Mouse (Mus musculus): ENCODE measurements around the gene Strn. TPM values are rescaled to one million over a fixed set of nuclear protein-coding genes. Genes with fewer than 3 reads are reported as not detected.

Strn gene
- total and polyA plus RNA-seq, 2 experiments = 2.7 to 8.8 TPM

DNA sequence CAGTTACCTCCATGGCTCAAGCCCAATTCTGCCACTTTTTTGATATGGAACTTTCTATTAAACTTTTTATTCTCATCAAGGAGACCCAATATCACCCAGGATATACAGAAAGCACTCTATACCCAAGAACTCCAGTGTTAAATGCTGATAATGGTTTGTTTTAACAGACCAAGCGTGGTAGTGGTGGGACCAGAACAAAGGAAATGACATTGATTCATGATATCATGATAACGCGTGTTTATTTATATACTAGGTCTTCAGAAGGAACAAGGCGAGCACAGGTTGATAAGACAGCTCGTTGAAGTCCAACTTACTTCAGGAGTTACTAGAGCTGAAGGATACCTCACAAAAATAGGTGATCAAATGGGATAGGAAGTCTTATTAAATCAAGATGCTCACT lies 52.0 kb downstream of the Strn start:
- H3K36me3 ChIP-seq (ENCODE audit: control insufficient read depth, insufficient read depth, low read length) = peaks cover 8% of the 10 kb centered on the region; the same call in 1 of the 2 replicates
- WGBS = 72% methylated on average over 5 of the region's 5 CpGs
- TF ChIP-seq CTCF (IDR thresholded peaks at IDR 0.05; ENCODE audit: low read depth, low read length) (no peak), POLR2A (IDR thresholded peaks at IDR 0.05; ENCODE audit: extremely low read depth, insufficient read depth, low read length) (no peak)

DNA sequence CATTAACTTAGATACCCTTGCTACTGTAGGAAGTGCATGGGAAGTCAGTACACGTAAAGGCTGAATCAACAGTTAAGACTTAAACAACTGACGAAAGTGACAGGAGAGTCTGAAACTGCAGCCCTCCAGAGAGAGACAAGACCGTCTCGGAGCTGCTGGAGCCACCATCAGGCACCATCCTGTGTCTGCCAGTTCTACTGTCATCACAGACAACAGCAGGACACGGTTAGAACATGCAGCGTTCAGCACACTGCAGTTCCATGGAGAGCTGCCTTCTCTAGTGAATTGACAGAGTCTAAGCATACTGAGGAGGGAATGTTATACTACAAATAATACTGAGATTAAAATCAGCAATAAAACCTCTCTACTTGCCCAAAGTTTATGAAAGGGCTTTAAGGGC lies 54.6 kb downstream of the Strn start:
- Histone ChIP-seq H3K9ac (ENCODE audit: low read depth, low read length) (no peak overlapping the region), H3K4me1 (ENCODE audit: control insufficient read depth, insufficient read depth, low read length) (no peaks in the 10 kb centered on the region), H3K4me3 (ENCODE audit: insufficient read depth, low read depth, low read length) (no peak overlapping the region), H3K27me3 (ENCODE audit: control insufficient read depth, insufficient read depth, low read length) (0 out of 2 replicates have a peak, but pooled peaks cover 2% of the 10 kb centered on the region), H3K36me3 (ENCODE audit: control insufficient read depth, insufficient read depth, low read length) (peaks cover 14% of the 10 kb centered on the region), H3K79me2 (ENCODE audit: control insufficient read depth, insufficient read depth, low read length) (no peaks in the 10 kb centered on the region), H3K27ac (replicated peaks; ENCODE audit: insufficient read depth, low read depth, low read length) (no peak overlapping the region)
- 79% methylated on average over 6 of the region's 6 CpGs for WGBS
- TF ChIP-seq CTCF (IDR thresholded peaks at IDR 0.05; ENCODE audit: low read depth, low read length) (no peak), POLR2A (IDR thresholded peaks at IDR 0.05; ENCODE audit: extremely low read depth, insufficient read depth, low read length) (no peak)
- DNase-seq (ENCODE audit: extremely low read depth, low read depth, low spot score) = no peak

More for the DNA sequence above, 52.0 kb downstream of the Strn start:
- Histone ChIP-seq H3K27ac (replicated peaks; ENCODE audit: insufficient read depth, low read depth, low read length) (no peak overlapping the region), H3K4me3 (ENCODE audit: insufficient read depth, low read depth, low read length) (no peak overlapping the region), H3K27me3 (ENCODE audit: control insufficient read depth, insufficient read depth, low read length) (0 out of 2 replicates have a peak, but pooled peaks cover 2% of the 10 kb centered on the region), H3K4me1 (ENCODE audit: control insufficient read depth, insufficient read depth, low read length) (no peaks in the 10 kb centered on the region), H3K79me2 (ENCODE audit: control insufficient read depth, insufficient read depth, low read length) (no peaks in the 10 kb centered on the region), H3K9ac (ENCODE audit: low read depth, low read length) (no peak overlapping the region)
- DNase-seq (ENCODE audit: extremely low read depth, low read depth, low spot score) = no peak

DNA sequence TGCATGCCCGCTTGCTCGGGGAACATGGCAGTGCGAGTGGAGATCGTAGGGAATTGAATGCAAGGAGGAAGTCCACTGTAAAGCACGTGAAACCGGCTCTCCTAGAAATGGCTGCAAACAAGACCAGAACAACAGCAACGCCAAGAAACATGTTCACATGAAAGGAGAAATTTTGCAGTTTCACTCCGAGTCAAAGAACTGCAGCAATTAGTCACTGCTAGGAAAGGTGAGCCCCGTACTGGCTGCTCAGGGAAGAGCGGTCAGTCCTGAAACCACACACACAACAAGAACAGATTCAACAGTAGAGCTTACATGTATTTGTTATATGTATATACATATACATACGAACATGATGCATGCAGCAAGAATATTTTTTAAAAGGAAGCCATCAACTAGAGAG lies 57.5 kb downstream of the Strn start:
- Histone ChIP-seq H3K9ac (ENCODE audit: low read depth, low read length) (no peak overlapping the region), H3K27me3 (ENCODE audit: control insufficient read depth, insufficient read depth, low read length) (0 out of 2 replicates have a peak, but pooled peaks cover 2% of the 10 kb centered on the region), H3K79me2 (ENCODE audit: control insufficient read depth, insufficient read depth, low read length) (no peaks in the 10 kb centered on the region), H3K36me3 (ENCODE audit: control insufficient read depth, insufficient read depth, low read length) (peaks cover 15% of the 10 kb centered on the region), H3K4me1 (ENCODE audit: control insufficient read depth, insufficient read depth, low read length) (no peaks in the 10 kb centered on the region), H3K4me3 (ENCODE audit: insufficient read depth, low read depth, low read length) (no peak overlapping the region), H3K27ac (replicated peaks; ENCODE audit: insufficient read depth, low read depth, low read length) (no peak overlapping the region)
- 83% methylated on average over 11 of the region's 11 CpGs for WGBS
- no peak for DNase-seq (ENCODE audit: extremely low read depth, low read depth, low spot score)
- TF ChIP-seq CTCF (IDR thresholded peaks at IDR 0.05; ENCODE audit: low read depth, low read length) = no peak
- TF ChIP-seq POLR2A (IDR thresholded peaks at IDR 0.05; ENCODE audit: extremely low read depth, insufficient read depth, low read length) = no peak

DNA sequence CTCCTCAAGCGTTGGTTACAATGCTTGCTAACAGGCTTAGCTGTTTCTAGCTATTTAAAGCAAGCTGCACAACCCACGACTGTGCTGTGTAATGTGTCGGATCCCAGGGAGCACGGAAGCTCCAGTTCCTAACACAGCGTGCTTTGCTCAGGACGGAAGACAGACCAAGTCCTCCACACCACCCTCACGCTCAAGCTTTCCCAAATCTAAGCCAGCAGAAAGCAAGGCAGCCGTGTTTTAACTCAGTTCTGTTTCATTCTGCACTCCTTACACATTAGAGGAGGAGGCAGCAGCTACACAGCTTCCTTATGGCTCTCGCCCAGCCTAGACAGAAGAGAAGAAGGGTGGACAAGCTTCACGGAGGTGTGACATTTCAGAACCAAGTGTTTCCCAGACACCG lies 60.2 kb downstream of the Strn start:
- no peak for TF ChIP-seq CTCF (IDR thresholded peaks at IDR 0.05; ENCODE audit: low read depth, low read length)
- no peak for TF ChIP-seq POLR2A (IDR thresholded peaks at IDR 0.05; ENCODE audit: extremely low read depth, insufficient read depth, low read length)
- peaks cover 22% of the 10 kb centered on the region for H3K36me3 ChIP-seq (ENCODE audit: control insufficient read depth, insufficient read depth, low read length)
- no peaks in the 10 kb centered on the region for H3K79me2 ChIP-seq (ENCODE audit: control insufficient read depth, insufficient read depth, low read length)
- H3K27me3 ChIP-seq (ENCODE audit: control insufficient read depth, insufficient read depth, low read length) = 0 out of 2 replicates have a peak, but pooled peaks cover 2% of the 10 kb centered on the region
- H3K4me3 ChIP-seq (ENCODE audit: insufficient read depth, low read depth, low read length) = no peak overlapping the region
- WGBS = 93% methylated on average over 11 of the region's 11 CpGs
- no peak for DNase-seq (ENCODE audit: extremely low read depth, low read depth, low spot score)
- H3K4me1 ChIP-seq (ENCODE audit: control insufficient read depth, insufficient read depth, low read length) = no peaks in the 10 kb centered on the region
- no peak overlapping the region for H3K9ac ChIP-seq (ENCODE audit: low read depth, low read length)
- H3K27ac ChIP-seq (replicated peaks; ENCODE audit: insufficient read depth, low read depth, low read length) = no peak overlapping the region

DNA sequence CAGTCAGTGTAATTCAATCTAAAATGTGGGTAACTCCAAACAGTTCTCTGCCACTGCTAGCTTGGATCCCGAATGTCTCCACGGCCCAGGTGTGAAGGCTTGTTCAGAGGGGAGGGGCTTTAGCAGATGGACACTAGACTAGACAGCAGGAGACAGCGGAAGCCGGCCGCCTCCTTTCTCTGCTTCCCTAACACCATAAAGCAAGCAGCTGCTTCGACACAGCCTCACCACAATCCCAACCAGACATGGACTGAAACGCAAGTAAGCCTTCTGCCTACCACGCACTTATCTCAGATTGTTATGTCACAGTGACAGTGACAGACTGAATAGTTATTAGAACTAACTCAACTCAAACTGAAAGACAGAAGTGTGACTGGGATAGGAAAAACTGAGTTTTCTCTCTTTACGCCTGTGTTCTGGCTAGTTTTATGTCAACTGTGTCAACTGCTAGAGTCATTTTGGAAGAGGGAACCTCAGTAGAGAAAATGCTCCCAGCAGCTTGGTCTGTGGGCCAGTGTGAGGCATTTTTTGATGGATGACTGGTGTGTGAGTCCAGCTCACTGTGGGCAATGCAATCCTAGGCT lies 71.9 kb downstream of the Strn start:
- Histone ChIP-seq H3K79me2 (ENCODE audit: control insufficient read depth, insufficient read depth, low read length) (no peaks in the 10 kb centered on the region), H3K36me3 (ENCODE audit: control insufficient read depth, insufficient read depth, low read length) (peaks cover 39% of the 10 kb centered on the region), H3K27me3 (ENCODE audit: control insufficient read depth, insufficient read depth, low read length) (no peaks in the 10 kb centered on the region), H3K4me3 (ENCODE audit: insufficient read depth, low read depth, low read length) (no peak overlapping the region), H3K9ac (ENCODE audit: low read depth, low read length) (no peak overlapping the region), H3K27ac (replicated peaks; ENCODE audit: insufficient read depth, low read depth, low read length) (no peak overlapping the region), H3K4me1 (ENCODE audit: control insufficient read depth, insufficient read depth, low read length) (no peaks in the 10 kb centered on the region)
- TF ChIP-seq CTCF (IDR thresholded peaks at IDR 0.05; ENCODE audit: low read depth, low read length) = no peak
- no peak for TF ChIP-seq POLR2A (IDR thresholded peaks at IDR 0.05; ENCODE audit: extremely low read depth, insufficient read depth, low read length)
- no peak for DNase-seq (ENCODE audit: extremely low read depth, low read depth, low spot score)
- WGBS = 93% methylated on average over 9 of the region's 9 CpGs

DNA sequence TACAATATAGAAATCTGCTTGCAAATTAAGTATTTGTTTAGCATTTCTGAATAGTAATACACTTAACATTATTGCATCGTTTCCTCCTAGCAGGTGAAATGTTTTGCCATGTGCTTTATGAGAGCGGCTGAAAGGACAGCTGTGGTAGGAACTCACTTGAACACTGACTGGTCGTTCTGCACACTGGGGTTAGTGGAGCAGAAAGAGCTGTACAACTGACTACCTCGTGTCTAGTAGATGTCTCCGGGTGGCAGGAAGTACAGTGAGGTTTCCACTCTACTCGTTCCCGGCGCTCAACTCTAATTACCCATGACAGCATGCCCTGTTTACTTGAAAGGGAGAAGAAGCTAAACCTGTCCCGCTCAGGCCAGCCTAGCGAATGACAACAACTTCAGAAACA lies 82.2 kb downstream of the Strn start:
- DNase-seq (ENCODE audit: extremely low read depth, low read depth, low spot score) = no peak
- Histone ChIP-seq H3K27me3 (ENCODE audit: control insufficient read depth, insufficient read depth, low read length) (no peaks in the 10 kb centered on the region), H3K36me3 (ENCODE audit: control insufficient read depth, insufficient read depth, low read length) (peaks cover 43% of the 10 kb centered on the region), H3K79me2 (ENCODE audit: control insufficient read depth, insufficient read depth, low read length) (no peaks in the 10 kb centered on the region), H3K9ac (ENCODE audit: low read depth, low read length) (no peak overlapping the region), H3K4me1 (ENCODE audit: control insufficient read depth, insufficient read depth, low read length) (no peaks in the 10 kb centered on the region), H3K4me3 (ENCODE audit: insufficient read depth, low read depth, low read length) (no peak overlapping the region), H3K27ac (replicated peaks; ENCODE audit: insufficient read depth, low read depth, low read length) (no peak overlapping the region)
- 93% methylated on average over 10 of the region's 10 CpGs for WGBS
- TF ChIP-seq POLR2A (IDR thresholded peaks at IDR 0.05; ENCODE audit: extremely low read depth, insufficient read depth, low read length) (no peak), CTCF (IDR thresholded peaks at IDR 0.05; ENCODE audit: low read depth, low read length) (no peak)
